Mouse (Mus musculus) kidney, adult 9 months (tissue): ENCODE measurements at regions not wholly inside any gene's neighbourhood (a gene's known extent, or its start where the extent isn't known, plus 50 kb on each side); places are given as distances from the start of the nearest gene placed in this dataset.

Experiments used
- DNase-seq: peaks from one replicate; pipeline ENCODE4 v3.0.0; 2022

GRCm38 (mm10) chr14:70839126-70839525 lies 239.5 kb upstream of the Fam160b2 start:
- DNase-seq = no peak

DNA sequence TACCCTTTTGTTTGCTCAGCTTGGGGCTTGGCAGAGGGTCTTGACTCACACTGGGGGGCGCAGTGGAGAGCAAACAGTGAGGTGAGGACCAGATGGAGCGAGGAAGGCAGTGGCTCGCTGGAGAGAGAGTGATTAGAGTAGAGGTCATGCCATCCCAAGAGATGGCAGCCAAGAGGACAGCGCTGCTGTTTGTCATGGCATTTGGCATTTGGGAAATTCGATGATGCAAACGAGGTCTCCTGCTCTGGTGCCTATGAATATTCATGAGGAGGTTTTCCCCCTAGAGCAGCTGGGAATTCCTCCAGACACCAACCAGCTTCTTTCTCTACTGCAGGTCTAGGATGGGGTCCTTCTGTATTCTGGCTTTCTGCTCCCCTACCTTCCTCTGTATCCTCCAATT lies 237.9 kb upstream of the Fam160b2 start:
- no peak for DNase-seq

DNA sequence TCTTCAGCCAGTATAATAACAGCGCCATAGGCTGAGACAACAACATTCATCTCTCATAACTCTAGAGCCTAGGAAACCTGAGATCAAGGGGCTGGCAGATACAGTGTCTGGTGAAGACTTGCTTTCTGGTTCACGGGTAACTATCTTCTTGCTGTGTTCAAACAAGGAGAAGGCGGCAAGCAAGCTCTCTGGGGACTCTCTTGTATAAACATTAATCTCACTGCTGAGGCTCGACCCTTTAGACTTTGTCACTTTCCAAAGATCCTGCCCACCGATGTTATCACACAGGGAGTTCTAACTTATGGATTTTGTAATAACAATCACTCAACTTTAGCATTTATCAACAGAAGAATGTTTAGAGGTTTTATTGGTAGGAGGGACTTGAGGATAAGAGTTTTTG lies 233.6 kb upstream of the Fam160b2 start:
- peak; percentile 42 for DNase-seq

GRCm38 (mm10) chr14:70832462-70833212 lies 233.0 kb upstream of the Fam160b2 start:
- peak; percentile 69 for DNase-seq

- peak; percentile 11 for DNase-seq
Observed at GRCm38 (mm10) chr14:70832042-70832441, 232.4 kb upstream of the Fam160b2 start.
